Mouse (Mus musculus): ENCODE results near the gene Ano1.

Ano1 gene

DNA sequence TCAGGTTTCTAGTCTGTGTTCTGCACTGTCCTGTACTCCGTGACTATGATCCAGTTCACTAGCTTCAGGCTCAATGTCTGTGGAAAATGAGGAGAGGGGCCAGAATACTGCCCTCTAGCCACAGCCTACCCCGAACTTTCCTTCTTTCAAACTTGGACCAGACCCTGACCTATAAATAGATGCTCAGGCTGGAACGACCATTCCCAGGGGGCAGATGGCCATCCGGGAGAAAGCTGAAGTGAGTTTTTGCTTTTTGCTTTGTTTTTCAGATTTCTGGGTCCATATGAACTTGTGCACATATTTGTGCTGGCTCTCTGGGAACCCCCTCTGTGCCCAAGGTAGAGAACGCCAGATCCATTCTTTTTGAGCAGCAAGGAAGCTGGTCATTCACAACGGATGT lies 116.9 kb downstream of the Ano1 start:
- no peak for DNase-seq

DNA sequence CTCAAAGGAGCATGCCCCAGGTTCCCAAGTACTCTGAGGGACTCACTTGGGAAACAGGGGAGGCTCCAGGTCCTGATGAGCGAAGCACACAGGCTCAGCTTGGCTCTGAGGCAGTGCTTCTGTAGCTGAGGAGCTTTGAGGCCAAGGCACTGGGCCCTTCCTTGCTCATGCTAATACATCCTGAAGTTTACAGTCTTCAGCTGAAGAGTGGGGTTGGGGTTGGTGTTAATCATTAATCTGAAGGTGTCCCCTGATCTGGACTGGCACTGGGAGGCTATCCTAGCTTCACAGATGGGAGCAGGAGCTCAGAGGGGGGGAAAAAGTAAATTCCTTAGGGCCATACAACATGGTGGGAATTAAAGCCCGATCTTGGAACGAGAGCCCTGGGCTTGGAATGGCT lies 117.3 kb downstream of the Ano1 start:
- no peak for DNase-seq

DNA sequence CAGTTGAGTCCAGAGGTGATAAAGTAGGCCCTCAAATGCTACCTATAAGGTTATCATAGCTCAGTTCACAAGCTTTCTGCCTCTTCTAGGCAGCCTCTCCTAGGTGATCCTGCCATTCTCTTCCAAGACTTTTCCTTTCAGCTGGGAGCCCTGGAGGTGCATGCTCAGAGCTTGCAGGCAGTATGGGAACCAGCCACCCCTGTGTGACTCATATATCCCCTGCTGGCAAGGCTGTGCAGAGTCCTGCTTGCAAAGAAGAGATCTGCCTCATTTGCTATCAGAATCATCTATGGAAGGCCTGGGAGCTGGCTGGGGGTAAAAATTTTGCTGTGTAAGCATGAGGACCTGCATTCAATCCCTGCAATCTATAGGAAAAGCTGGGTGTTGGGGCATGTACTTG lies 119.5 kb downstream of the Ano1 start:
- no peak for DNase-seq

DNA sequence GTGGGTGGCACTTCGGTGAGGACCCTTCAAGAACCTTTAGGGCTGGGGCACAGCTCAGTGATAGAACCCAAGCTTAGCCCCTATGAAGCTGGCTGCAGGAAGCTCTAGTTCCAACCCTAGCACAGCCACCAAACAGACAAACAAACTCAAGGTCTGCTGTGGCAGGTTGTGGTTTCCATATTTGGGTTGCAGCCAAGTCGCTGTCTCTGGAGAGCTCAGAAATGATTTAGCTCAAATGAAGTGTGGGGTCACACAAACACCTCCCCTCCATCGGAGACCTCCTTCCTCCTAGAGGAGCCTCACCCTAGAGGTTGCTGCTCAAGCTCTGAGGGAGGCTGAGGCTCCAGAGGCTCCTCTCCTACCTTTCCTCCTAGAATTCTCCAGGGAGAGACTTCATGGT lies 121.2 kb downstream of the Ano1 start:
- no peak for DNase-seq

DNA sequence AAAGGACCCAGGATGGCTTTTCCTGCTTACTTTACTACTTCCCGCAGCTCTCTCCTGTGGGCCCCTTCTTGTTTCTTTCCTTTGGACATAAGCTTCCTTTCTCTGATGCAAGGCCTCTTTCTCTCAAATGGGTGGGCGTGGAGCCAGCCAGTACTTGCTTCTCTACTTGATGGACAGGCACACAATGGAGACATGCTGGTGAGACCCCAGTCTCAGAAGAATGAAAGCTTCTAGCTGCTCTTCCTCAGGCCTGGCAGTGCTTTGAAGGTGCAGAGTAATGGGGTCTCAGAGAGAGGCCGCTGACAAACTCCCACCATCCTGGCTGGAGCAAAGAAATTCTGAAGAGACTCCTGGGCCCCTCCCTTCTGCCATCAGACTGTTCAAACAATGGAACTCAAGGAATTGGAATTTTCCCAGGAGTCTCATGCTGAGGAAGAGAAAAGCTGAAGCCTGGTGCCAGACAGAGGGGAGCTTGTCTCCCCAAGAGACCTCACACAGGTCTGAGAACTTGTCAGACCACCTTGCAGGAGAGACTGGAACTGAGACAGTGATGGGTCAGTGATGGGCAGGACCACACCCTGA lies 123.3 kb downstream of the Ano1 start:
- DNase-seq: no peak

DNA sequence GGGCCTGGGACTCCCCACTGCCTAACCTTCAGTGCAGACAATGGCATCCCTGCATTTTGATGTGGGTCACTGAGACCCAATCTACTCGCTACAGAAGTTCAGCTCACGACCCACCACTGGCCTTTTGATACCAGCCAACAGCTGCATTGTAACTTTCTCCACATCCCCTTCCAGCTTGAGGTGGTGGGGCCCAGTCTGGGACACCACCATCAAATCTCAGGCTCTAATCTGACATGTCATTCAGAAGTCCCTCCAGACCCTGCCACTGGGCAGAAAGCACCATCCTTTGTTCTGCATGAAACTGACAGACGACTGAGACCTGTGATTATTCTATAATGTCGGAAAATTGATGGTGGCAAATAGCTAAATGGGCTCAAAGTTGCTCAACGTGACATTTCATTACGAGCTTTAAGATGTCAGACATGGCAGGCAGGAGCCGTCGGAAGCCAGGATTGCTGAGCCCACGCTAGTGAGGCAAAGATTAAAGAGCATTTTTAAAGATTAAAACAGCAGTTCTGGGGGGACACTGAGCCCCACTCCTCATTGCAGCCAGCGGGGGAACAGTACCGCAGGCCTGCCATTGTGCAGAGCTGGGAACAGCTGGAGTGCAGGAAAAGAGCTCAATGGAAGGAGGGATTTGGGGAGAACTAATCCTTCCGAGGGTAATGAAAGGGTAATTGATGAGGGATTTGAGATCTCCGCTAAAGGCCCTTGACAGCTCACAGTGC lies 124.0 kb downstream of the Ano1 start:
- DNase-seq: no peak

DNA sequence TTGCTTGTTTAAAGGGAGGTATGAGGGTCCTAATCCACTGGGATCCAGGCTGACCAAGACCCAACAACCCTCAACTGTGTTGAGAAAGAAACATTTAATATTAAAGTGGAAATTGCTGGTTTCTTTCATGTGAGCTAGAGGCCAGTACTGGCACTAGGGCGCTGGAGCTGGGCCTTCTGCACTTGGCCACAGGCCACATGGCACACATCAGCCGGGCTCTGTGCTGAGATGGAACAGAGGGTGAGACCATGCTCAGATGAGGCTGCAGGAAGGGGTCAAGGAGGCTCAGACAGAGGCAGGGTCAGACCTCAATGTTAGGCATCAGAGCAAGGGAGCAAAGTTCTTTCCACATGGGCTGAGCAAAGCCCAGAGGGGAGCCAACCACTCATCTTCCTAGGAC lies 125.7 kb downstream of the Ano1 start:
- DNase-seq: no peak

DNA sequence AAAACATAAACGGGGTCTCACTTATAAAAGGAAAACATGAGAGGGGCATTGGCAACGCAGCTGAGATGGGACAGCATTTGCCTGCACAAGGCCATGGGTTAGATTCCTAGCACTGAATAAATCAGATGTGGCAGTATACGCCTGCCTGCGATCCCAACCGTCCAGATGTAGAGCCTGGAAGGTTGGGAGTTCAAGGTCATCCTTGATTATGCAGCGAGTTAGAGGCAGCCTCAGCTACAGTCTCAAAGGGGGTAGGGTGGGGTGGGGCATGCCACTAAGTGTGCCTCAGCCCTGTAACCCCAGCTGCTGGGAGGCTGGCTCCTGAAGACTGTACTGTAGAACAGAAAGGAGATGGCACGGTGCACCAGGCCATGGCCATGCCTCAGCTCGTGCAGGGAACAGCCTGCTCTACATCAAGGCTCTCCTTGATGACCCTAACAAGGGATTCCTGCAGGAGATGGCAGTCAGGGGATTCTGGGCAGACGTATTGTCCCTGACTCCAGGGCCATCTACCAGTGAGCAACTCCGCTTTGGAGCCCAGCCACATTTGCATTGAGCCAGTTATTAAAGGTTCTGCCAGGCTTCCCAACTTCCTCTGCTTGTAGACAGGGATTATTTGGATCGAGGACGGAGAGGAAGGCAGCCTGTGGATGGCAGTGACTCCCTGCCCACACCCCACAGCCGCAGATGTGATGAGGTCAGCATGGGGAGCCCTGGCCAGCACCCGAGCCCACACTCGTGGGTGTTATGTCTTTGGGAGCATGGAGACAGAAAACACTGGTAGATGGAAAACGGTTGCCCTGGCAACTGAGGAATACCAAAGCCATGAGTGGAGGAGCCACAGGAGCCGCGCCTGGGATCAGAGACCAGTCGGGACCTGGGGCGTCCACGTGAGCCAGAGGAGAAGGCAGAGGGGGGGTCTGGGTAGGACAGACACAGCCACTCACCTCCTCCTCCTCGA lies 130.8 kb downstream of the Ano1 start:
- no peak for DNase-seq

DNA sequence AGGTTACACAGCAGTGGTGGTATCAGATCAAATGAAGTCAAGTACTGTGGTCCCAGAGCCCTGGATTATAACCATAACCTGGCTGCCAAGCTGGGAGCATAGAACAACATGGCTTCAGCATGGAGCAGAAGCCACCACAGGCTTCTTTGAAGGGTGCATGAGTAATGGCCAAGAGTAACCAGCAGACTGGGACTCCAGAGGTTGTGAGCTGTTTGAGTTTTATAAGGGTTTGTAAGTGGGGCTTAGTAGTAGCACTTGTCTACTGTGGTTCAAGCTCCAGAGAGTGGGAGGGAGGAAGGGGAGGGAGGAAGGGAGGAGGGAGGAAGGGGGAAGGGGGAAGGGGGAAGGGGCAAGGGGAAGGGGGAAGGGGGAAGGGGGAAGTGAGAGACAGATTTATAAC lies 131.5 kb downstream of the Ano1 start:
- no peak for DNase-seq

DNA sequence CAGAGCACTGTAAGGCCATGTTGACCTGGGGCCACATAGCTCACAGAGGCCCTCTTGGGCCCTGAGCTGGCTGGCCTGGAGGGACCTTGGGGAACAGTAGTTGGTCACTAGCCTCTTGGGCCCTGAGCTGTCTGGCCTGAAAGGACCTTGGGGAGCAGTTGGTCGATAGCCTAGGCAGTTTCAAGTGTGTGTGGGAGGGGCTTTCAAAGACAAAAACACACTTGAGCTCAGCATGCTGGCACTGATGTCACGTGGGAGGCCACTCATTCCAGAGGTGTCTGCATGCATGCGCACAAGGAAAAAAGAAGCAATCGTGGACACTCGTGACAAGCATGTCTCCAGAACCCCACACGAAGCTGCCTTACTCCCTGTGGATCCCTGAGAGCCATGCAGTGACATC lies 136.4 kb downstream of the Ano1 start:
- no peak for DNase-seq

DNA sequence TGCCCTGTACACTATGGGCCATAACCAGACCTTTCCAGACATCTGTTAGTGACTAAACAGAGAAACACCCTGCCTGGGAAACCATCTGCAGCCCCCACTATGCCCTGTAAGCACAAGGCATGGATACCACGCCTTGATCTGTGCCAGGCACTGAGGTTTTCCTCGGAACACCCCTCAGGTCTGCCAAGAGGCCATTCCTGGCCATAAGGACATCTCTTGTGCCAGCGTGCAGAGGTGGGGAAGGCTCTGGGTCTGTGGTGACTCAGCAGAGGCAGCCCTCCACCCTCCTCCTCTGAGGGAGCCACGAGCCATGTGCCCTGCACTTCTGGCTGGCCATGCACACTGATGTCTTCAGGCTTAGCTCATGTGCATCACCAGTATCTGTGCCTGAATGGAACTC lies 138.9 kb downstream of the Ano1 start:
- peak in 1 of 2 experiments; percentile 15 for DNase-seq

DNA sequence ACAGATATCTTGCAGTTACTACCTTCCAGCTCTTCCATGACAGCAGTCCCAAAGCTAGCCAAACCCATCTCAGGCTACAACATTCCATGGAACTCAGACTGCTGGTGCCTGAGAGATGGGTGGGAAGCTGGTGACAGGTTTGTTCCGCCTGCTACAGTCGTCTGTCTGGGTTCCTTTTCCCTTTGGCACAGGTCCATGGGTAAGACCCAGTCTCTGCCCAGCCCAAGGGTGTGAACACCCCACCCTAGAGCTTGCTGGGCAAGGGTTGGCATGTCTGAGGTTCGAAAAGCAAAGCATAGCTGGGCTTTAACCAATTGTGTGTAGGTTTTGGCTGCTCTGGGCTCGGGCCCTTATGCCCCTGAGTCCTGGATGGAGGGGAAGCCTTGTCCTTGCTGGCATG lies 139.4 kb downstream of the Ano1 start:
- no peak for DNase-seq

DNA sequence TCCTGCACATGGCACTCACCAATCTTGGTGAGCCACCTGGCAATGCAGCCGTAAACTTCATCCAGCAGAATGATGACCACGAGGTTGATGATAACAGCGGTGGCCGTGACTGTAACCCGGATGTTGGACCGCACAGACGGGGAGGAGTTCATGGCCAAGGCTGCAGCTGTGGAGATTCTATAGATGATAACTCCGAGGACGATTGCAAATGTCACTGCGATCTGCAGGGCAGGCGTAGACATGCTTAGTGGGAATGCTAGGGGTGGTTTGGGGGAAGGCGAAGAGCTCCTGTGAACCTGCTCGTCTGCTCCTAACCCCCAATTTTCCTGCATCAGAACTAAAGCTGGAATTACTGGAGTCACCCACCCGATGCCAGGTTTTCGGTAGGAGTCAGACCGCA lies 140.2 kb downstream of the Ano1 start:
- no peak for DNase-seq

DNA sequence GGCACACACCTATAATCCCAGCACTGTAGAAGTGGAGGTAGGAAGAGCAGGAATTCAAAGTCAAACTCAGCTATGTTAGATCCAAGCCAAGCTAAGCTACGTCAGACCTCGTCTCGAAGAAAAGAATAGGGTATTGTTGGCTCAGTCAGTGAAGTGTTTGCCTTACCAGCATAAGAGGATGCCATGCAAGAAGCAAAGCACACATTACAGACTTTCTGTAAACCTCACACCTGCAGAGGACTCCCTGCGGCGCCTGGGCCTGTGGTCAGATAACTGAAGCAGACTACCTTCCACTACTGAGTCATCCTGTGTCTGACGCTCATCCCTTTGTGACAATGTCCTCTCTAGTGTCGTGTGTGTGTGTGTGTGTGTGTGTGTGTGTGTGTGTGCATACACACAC lies 142.2 kb downstream of the Ano1 start:
- DNase-seq: no peak

DNA sequence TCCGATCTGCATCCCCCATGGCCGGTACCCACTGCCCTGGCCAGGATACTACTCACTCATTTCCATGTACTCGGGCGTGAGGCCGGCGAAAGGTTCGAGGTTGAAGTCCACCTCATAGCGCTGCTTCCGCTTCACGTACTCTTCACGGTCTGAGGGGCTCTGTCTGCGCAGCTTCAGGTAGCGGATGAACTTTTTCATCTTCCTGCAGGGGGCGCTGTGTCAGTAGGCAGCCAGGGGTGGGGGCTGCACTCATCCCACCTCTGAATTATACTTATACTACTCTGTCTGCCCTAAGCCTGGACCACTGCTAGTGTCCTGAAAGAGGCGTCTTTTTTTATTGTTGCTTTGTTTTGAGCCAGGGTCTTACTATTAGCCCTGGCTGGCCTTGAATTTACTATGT lies 143.9 kb downstream of the Ano1 start:
- no peak for DNase-seq

DNA sequence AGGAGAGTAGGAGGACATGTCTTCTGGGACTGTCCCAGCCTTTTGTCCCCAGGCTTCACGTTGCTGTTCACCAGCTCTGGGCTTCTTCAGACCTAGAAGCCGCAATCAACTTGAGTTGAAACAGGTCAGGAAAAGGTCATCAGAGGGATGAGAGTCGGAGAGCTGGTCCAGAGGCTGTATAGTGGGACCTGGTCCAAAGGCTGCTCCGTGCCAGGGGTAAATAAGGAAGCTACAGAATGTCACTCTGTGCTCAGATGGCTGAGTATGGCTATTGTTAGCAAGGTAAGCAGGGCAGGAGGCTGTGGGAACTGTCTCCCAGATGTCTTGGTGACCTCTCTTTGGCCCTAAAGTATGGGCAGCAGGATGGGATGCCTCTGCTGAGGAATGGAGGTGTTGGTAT lies 147.0 kb downstream of the Ano1 start:
- no peak for DNase-seq

DNA sequence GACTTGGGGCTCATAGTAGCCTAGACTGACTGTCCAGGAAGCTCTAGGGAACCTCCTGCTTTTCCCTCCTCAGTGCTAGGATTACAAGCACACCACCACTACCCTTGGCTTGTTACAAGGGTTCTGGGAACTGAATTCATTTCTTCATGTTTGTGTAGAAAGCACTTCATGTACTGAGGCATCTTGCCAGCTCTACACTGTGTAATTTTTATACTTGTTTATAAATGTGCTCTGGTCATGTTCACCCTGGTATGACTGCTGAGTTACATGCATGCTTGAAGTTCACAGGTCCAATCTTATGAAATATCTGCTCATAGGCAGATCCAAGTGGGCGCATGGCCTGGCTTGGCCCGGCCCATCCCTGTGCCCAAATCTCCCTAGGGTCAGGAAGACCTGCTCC lies 147.5 kb downstream of the Ano1 start:
- no peak for DNase-seq

DNA sequence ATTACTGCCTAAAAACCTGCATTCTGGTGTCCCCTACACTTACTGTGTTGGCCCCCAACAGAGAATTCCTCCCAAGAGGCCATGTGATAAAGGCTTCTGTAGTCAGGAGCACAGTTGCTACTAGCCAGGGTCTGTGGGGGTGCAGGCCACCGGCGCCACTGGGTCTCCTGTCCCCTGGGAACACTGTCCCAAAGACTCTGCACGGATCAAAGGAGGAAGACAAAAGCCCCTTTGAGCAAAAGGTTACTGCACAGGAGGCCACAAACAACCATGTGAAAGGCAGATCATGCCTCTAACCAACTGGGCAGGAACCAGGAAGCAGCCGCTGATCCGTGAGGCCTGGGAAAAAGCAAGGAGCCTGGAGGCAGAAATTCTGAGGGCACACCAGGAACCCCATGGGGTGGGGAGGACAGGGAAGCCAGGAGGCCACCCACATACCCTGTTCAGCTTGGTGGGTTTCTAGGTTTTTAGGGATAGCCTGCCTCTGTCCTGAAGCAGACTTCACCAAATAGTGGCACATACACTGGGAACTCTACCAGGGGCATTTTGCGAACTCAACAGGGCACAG lies 151.4 kb downstream of the Ano1 start:
- no peak for DNase-seq

DNA sequence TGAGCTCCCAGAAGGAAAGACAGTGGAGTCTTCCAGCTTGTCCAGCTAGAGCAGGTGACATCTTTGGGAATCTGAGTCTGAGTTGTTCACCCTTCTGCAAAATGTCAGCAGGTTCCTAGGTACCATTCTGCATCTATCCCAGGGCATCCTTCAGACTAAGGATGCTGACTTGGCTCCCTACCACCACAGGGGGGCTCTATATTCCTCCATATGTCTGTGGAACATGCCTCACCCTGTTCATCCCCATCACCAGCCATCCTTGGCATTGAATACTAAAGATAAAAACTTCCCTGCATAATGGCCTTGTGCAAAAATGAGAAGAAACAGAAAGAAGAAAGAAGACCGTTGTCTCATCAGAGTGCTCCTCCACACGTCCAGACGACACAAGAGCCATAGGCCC lies 162.3 kb downstream of the Ano1 start:
- no peak for DNase-seq

DNA sequence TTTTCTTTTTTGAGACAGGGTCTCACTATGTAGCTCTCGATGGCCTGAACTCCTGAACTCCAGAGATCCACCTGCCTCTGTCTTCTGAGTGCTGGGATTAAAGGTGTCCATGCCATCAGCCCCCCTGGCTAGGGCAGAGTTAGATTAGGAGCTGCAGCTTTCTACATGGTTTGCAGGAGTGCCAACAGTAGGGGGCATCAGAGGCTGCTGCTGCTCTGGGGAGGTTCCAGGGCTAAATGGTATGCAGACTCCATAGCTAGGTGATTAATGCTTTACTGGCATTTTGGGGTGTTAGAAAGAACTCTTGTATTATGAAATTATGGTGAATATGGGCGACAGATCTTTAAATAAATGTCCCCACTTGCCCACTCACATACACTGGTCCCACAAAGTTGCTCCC lies 164.5 kb downstream of the Ano1 start:
- DNase-seq: peak; percentile 45 to 67

DNA sequence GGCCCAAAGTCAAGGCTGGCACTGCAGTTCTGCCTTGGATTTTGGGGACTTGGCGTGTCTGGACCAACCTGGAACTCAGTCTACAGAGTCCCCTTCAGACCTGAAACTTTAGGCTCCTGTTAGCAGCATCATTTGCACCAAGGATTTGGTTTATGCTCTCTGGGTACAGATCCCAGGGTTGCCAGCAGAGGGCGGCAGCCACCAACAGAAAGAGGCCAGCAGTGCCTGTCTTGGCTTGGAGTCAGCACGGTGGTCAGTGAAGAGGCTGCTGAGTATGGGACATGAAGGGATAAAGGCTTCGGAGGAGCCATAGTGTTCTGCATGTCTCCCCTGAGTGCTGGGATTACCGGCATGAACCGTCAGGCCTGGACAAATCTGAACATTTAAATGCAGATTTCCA lies 166.1 kb downstream of the Ano1 start:
- peak; percentile 79 to 84 for DNase-seq

DNA sequence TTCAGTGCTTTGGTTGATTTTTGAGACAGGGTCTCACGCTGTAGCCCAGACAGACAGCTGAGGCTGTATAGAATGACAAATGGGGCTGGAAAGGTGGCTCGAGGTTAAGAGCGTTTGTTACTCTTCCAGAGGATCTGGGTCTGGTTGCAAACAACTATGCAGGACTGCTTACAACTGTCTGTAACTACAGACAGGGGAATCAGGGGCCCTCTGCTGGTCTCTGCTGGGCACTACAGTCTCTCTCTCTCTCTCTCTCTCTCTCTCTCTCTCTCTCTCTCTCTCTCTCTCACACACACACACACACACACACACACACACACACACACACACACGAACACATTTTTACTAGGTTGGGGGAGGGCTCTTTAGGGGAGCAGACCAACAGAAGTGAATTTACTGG lies 168.2 kb downstream of the Ano1 start:
- DNase-seq: peak; percentile 59 to 73

DNA sequence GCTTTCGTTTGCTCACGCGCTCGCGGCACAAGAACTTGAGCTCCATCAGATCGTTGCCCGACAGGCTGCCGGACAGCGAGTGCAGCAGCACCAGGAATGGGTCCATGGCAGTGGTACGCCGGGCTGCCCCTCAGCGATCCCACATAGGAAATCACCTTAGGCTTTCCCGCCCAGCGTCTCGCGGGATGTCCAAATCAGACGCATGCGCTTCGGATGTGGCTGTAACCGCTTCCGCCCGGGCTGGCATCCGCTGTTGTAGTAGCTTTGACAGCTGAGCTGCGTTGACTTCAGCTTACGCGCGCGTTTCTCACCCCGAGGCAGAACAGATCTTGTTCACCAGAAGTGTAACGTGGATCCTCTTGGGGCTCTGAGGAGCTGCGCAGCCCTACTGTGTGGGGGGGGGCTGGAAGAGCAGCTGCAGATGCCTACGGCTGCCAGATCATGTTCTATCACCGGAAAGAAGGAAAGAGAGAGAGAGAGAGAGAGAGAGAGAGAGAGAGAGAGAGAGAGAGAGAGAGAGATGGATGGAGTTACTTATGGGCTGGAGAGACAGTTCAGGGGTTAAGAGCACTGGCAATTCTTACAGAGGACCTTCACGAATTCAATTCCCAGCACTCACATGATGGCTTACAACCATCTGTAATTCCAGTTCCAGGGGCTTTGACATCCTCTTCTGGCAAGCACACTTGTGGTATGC lies 169.3 kb downstream of the Ano1 start, which contains the start of gene Fadd:
Fadd (minus strand) TSS at position 180 of the 697 bp plus-strand sequence.
- peak; percentile 92 to 95 for DNase-seq
